Mouse (Mus musculus) brain, embryonic 18.5 days (tissue): ENCODE results near the gene Gm2956.
"Not testable (repeated sequence)": the region's sequence is repeated elsewhere in the genome, so short reads cannot be mapped to it uniquely, and the experiment has no call there.

Source experiments
- DNase-seq: peaks from one replicate; pipeline ENCODE4 v3.0.0-alpha.2; 2012; ENCODE audit warnings: low read depth, low spot score

Gene Gm2956

GRCm38 (mm10) chr14:3332087-3332677, at the start of gene Gm2956:
TSS of gene Gm2956 (plus strand) at chr14:3332627.
- DNase-seq, result not testable (repeated sequence)

DNA sequence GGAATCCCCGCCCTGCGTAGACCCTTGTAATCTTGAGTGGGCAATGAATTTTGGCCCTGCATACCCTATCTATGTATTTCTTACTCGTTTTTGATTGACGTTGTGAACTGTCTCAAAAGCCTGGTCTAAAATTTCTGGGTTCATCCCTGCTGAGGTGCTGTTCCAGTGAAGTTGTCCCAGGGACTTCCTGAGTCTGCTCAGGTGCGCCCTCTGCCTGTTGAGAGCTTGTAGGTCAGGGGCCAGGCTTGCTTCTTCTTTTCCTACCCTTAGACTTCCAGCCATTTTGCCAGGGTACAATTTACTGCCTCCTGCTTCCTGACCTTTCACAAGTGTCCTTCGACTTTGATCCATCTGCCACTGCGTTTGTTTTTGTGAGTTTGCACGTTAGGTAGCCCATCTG, 979 bp downstream of the Gm2956 start:
- not testable (repeated sequence) for DNase-seq

DNA sequence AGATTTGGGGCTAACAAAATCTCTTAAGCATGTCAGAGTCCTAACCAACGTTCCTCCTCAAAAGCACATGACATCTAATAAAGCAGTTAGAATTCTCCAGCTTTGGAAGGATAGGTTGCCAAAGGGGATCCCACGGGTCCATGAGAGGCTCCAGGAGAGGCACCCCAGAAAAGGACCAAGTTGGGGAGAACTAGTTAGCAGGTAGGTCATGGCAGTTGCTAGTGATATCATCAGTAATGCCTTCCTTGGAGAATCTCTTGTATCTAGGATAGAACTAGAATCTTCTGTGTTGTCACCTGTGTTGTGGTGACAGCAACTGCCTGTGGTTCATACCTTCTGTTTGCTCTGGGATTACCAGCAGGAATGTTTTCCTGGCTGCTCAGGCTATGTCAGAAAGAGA, 62.4 kb downstream of the Gm2956 start, which contains the start of gene Gm10413:
Gene Gm10413 (plus strand): TSS at position 301 of the 400 bp plus-strand sequence.
- not testable (repeated sequence) for DNase-seq
